Mouse (Mus musculus) liver, embryonic 12.5 days (tissue): ENCODE data around the gene Prm3. TPM values are rescaled to one million over a fixed set of nuclear protein-coding genes. Genes with fewer than 3 reads are reported as not detected.
"Not testable (repeated sequence)": the region's sequence is repeated elsewhere in the genome, so short reads cannot be mapped to it uniquely, and the experiment has no call there.

ENCODE experiments used
- ATAC-seq: fragments of 200-750 bp; cut with Nextera tagmentation; 2 replicates; pipeline ENCODE4 v1.8.0; 2017; ENCODE audit warnings: moderate number of reproducible peaks, mild to moderate bottlenecking, moderate library complexity
- H3K27ac ChIP-seq: fragments of 300-500 bp; sonication (generic); 2 replicates; pipeline ENCODE4 v1.5.1; 2016; ENCODE audit warnings: mild to moderate bottlenecking
- H3K27me3 ChIP-seq: fragments of 300-500 bp; sonication (generic); replicated peaks from 2 replicates; pipeline ENCODE4 v1.6.1; 2016; ENCODE audit warnings: mild to moderate bottlenecking, moderate library complexity
- H3K36me3 ChIP-seq: fragments of 300-500 bp; sonication (generic); 2 replicates; pipeline ENCODE4 v1.6.1; 2016; ENCODE audit warnings: mild to moderate bottlenecking, moderate library complexity
- H3K4me1 ChIP-seq: fragments of 300-500 bp; sonication (generic); 2 replicates; pipeline ENCODE4 v1.6.1; 2016
- H3K4me2 ChIP-seq: fragments of 300-500 bp; sonication (generic); 2 replicates; pipeline ENCODE4 v1.6.1; 2016; ENCODE audit warnings: mild to moderate bottlenecking, moderate library complexity
- H3K4me3 ChIP-seq: fragments of 300-500 bp; sonication (generic); 2 replicates; pipeline ENCODE4 v1.5.1; 2016; ENCODE audit warnings: mild to moderate bottlenecking, moderate library complexity
- H3K9ac ChIP-seq: fragments of 300-500 bp; sonication (generic); 2 replicates; pipeline ENCODE4 v1.6.1; 2016; ENCODE audit warnings: mild to moderate bottlenecking, moderate library complexity
- H3K9me3 ChIP-seq: fragments of 300-500 bp; sonication (generic); replicated peaks from 2 replicates; pipeline ENCODE4 v1.6.1; 2016; ENCODE audit warnings: mild to moderate bottlenecking, moderate library complexity
- WGBS: fragments of 180-500 bp; shearing (Covaris S2); methylation state at CpG from one replicate; pipeline ENCODE4 v1.1.7; 2016; ENCODE audit not compliant: insufficient replicate concordance; 5-methylcytosine and 5-hydroxymethylcytosine counted together
- polyA plus RNA-seq: library from polyadenylated mRNA; unstranded; fragments of >200 nt; fragmentation: Nextera tagmentation; extraction: Ambion mirVana; gene quantifications from 2 replicates; pipeline ENCODE4 v1.2.1, GENCODE M21; 2016

Prm3 gene
- polyA plus RNA-seq, 1 experiment from 2014 or later: not detected

DNA sequence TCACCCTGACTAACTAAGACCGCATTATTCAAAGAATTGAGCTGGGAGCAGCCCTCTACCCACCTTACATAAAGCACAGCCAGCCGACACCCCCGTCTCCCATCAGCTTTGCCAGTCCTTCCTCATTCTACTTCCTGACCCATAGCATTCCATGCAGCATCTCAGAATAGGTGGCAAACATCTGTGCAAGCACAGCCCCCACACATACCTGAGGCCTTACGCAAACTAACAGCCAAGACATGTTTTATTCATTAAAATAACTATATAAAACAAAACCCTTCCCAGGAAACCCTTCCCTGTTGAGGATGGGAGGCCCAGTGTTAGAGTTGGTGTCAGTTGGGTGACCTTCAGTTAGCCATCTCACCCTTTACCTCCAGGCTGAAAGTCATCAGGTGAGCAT lies 35.1 kb upstream of the Prm3 start:
- no peaks in the 10 kb centered on the region for H3K36me3 ChIP-seq
- no peak for ATAC-seq
- 65% methylated on average over 4 of the region's 4 CpGs for WGBS
- no peaks in the 10 kb centered on the region for H3K9me3 ChIP-seq
- H3K4me2 ChIP-seq: no peak overlapping the region
- no peak overlapping the region for H3K4me3 ChIP-seq
- H3K27me3 ChIP-seq: peaks cover 4% of the 10 kb centered on the region; the same call in 1 of the 2 replicates
- H3K9ac ChIP-seq: no peak overlapping the region
- H3K27ac ChIP-seq: no peak overlapping the region
- no peaks in the 10 kb centered on the region for H3K4me1 ChIP-seq

GRCm38 (mm10) chr16:10824536-10824935 lies 33.8 kb upstream of the Prm3 start:
- no peak for ATAC-seq
- peaks cover 8% of the 10 kb centered on the region; the same call in 1 of the 2 replicates for H3K27me3 ChIP-seq
- WGBS: 69% methylated on average over 1 of the region's 1 CpGs
- H3K4me3 ChIP-seq: no peak overlapping the region
- no peak overlapping the region for H3K9ac ChIP-seq
- H3K4me1 ChIP-seq: no peaks in the 10 kb centered on the region
- no peaks in the 10 kb centered on the region for H3K9me3 ChIP-seq
- no peaks in the 10 kb centered on the region for H3K36me3 ChIP-seq
- no peak overlapping the region for H3K4me2 ChIP-seq
- no peak overlapping the region for H3K27ac ChIP-seq

DNA sequence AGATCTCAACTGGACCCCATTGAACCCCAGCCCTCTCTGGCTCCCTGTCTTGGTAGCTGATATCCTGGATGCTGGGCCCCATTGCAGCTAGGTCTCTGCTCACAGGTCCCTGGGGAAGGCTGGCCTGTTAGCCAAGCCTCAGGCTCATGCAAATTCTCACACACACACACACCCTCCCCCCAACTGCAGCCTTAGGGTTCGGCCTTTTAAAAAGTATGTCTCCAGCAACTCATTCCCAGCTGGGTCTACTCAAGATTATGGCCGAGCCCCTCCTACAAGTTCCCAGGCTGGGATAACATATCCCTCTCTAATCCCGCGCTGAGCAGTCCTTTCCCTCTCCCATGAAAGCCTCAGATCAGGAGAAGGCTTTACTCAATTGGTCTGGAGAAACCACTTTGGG lies 30.7 kb upstream of the Prm3 start:
- Histone ChIP-seq H3K27me3 (peaks cover 16% of the 10 kb centered on the region; the same call in 1 of the 2 replicates), H3K27ac (no peak overlapping the region), H3K4me3 (no peak overlapping the region), H3K9ac (no peak overlapping the region), H3K9me3 (no peaks in the 10 kb centered on the region), H3K4me1 (no peaks in the 10 kb centered on the region), H3K36me3 (no peaks in the 10 kb centered on the region), H3K4me2 (no peak overlapping the region)
- no peak for ATAC-seq
- WGBS: 64% methylated on average over 4 of the region's 4 CpGs

DNA sequence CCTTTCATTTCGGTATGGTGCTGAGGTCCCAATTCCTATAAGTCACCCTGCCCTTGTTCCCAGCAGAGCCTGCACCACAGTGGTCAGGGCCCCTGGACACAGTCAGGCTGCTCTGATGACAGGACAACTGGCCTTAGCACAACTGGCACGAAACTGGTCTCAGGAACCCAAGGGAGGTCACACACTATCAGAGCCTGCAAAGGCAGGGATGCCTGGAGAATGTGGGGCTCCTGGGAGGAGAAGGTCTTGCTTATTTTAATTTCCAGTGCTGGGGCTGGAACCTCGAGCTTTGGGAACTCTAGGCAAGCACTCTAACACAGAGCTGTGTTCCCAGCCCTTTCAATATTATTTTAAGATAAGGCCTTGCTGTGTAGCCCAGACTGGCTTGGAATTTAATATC lies 29.3 kb upstream of the Prm3 start:
- Histone ChIP-seq H3K27ac (no peak overlapping the region), H3K4me2 (no peak overlapping the region), H3K4me3 (no peak overlapping the region), H3K36me3 (no peaks in the 10 kb centered on the region), H3K4me1 (peaks cover 2% of the 10 kb centered on the region), H3K9ac (no peak overlapping the region), H3K27me3 (peaks cover 17% of the 10 kb centered on the region; the same call in 1 of the 2 replicates), H3K9me3 (no peaks in the 10 kb centered on the region)
- no peak for ATAC-seq
- WGBS: 52% methylated on average over 3 of the region's 3 CpGs

DNA sequence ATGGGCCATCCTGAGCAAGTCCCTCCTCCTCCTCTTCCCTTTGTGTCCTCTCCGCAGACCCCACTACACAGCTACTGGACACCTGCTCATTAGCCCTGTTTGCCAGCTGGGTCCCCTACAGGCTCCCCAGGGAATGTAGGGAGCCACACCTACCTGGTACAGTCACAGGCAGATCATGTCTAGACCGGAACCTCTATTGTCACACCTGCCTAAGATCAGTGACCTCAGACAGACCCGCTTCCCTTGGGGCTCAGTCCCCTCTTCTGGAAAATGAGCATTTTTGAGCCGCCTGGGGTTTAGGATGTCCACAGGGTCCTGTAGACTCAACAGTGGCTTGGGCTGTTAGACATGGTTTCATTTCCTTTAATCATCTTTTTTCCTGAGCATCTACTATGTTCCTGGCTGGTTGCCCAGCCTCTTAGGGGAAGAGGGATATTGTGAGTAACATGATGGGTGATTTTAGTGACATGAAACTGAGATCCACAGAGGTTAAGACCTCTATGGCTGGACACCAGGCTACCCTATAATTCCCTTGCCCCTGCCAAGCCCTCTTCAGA lies 27.9 kb upstream of the Prm3 start:
- H3K9me3 ChIP-seq: no peaks in the 10 kb centered on the region
- no peak overlapping the region for H3K27ac ChIP-seq
- 64% methylated on average over 4 of the region's 4 CpGs for WGBS
- H3K36me3 ChIP-seq: no peaks in the 10 kb centered on the region
- H3K9ac ChIP-seq: no peak overlapping the region
- H3K4me1 ChIP-seq: peaks cover 15% of the 10 kb centered on the region
- H3K4me3 ChIP-seq: no peak overlapping the region
- no peak overlapping the region for H3K4me2 ChIP-seq
- peaks cover 18% of the 10 kb centered on the region; the same call in 1 of the 2 replicates for H3K27me3 ChIP-seq
- no peak for ATAC-seq

GRCm38 (mm10) chr16:10814864-10815263 lies 24.1 kb upstream of the Prm3 start:
- no peak; the same call in 1 of the 2 replicates for ATAC-seq
- Histone ChIP-seq H3K27ac (no peak overlapping the region), H3K4me1 (peaks cover 17% of the 10 kb centered on the region)

GRCm38 (mm10) chr16:10813726-10814125 lies 23.0 kb upstream of the Prm3 start:
- Histone ChIP-seq H3K9me3 (no peaks in the 10 kb centered on the region), H3K4me3 (no peak overlapping the region), H3K9ac (no peak overlapping the region), H3K36me3 (no peaks in the 10 kb centered on the region), H3K4me2 (no peak overlapping the region), H3K27me3 (peaks cover 48% of the 10 kb centered on the region; the same call in 1 of the 2 replicates), H3K27ac (no peak overlapping the region), H3K4me1 (peaks cover 17% of the 10 kb centered on the region)
- ATAC-seq: no peak
- WGBS: 52% methylated on average over 4 of the region's 4 CpGs

More at GRCm38 (mm10) chr16:10814864-10815263, 24.1 kb upstream of the Prm3 start:
- H3K4me2 ChIP-seq: no peak overlapping the region
- 30% methylated on average over 4 of the region's 4 CpGs for WGBS
- no peaks in the 10 kb centered on the region for H3K9me3 ChIP-seq
- no peak overlapping the region for H3K9ac ChIP-seq
- H3K36me3 ChIP-seq: no peaks in the 10 kb centered on the region
- H3K27me3 ChIP-seq: peaks cover 40% of the 10 kb centered on the region; the same call in 1 of the 2 replicates
- H3K4me3 ChIP-seq: no peak overlapping the region

GRCm38 (mm10) chr16:10812865-10813371 lies 22.2 kb upstream of the Prm3 start, which contains the start of gene Gm11172:
Gene Gm11172 (plus strand): TSS chr16:10812915.
- peaks cover 52% of the 10 kb centered on the region; the same call in 1 of the 2 replicates for H3K27me3 ChIP-seq
- H3K36me3 ChIP-seq: no peaks in the 10 kb centered on the region
- H3K4me2 ChIP-seq: no peak within 1 kb of the TSS
- 42% methylated on average over 2 of the region's 2 CpGs for WGBS
- H3K27ac ChIP-seq: no peak within 1 kb of the TSS
- no peak within 1 kb of the TSS for H3K4me3 ChIP-seq
- H3K4me1 ChIP-seq: peaks cover 17% of the 10 kb centered on the region
- no peaks in the 10 kb centered on the region for H3K9me3 ChIP-seq
- H3K9ac ChIP-seq: no peak within 1 kb of the TSS
- ATAC-seq: no peak

- H3K36me3 ChIP-seq: no peaks in the 10 kb centered on the region
- H3K9ac ChIP-seq: no peak overlapping the region
- no peak for ATAC-seq
- H3K27me3 ChIP-seq: peaks cover 63% of the 10 kb centered on the region
- no peak overlapping the region for H3K4me2 ChIP-seq
- H3K9me3 ChIP-seq: no peaks in the 10 kb centered on the region
- H3K4me3 ChIP-seq: no peak overlapping the region
- H3K27ac ChIP-seq: no peak overlapping the region
- 88% methylated on average over 1 of the region's 1 CpGs for WGBS
- peaks cover 17% of the 10 kb centered on the region for H3K4me1 ChIP-seq
Measured at GRCm38 (mm10) chr16:10810376-10810775, 19.7 kb upstream of the Prm3 start.

DNA sequence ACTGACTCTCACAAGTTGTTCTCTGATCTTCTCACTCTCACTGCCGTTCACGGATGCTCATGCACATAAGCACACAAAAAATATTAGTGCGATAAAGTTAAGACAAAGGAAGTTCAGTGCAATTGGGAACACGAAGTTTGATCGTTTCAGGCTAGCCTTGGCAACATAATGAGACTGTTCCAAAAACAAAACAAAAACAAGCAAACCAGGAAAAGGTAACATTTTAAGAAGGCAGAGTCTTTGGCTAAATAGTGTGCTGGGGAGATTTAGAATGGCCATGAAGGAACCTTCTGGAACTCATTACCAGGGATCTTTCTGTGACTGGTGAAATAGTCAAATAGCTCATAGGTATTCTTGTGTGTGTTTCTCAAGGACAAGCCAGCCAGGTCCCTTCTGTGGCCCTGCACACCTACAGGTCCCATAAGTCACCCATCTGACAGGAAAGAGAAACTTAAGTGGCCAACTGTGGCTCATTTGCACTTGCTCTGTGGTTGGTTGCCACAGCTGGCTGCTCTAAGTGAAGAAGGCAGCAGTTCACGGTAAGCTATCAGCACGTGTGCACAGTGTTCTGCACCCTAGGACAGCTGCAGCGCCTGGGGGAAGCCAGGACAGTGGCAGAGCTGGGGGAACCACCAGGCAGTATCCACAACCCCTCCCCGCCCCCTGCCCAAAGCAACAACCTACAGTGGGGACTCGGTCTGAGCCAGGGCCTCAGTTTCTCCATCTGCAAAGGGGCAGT lies 15.2 kb upstream of the Prm3 start, which contains the start of gene Prm1:
Gene Prm1, minus strand, starts transcription at position 51 of the 739 bp plus-strand sequence.
- Histone ChIP-seq H3K4me3 (no peak within 1 kb of the TSS), H3K9me3 (no peaks in the 10 kb centered on the region), H3K9ac (no peak within 1 kb of the TSS), H3K36me3 (no peaks in the 10 kb centered on the region), H3K27ac (no peak within 1 kb of the TSS), H3K4me1 (no peaks in the 10 kb centered on the region), H3K4me2 (no peak within 1 kb of the TSS), H3K27me3 (peaks cover 47% of the 10 kb centered on the region)
- WGBS: 61% methylated on average over 10 of the region's 10 CpGs
- ATAC-seq: no peak

- 76% methylated on average over 3 of the region's 3 CpGs for WGBS
- not testable (repeated sequence) for H3K4me2 ChIP-seq, H3K27ac ChIP-seq, H3K4me3 ChIP-seq, H3K9ac ChIP-seq, ATAC-seq, H3K9me3 ChIP-seq, H3K36me3 ChIP-seq, H3K4me1 ChIP-seq
- H3K27me3 ChIP-seq: peaks cover 36% of the 10 kb centered on the region
Measured at GRCm38 (mm10) chr16:10802420-10802819, 11.7 kb upstream of the Prm3 start.

DNA sequence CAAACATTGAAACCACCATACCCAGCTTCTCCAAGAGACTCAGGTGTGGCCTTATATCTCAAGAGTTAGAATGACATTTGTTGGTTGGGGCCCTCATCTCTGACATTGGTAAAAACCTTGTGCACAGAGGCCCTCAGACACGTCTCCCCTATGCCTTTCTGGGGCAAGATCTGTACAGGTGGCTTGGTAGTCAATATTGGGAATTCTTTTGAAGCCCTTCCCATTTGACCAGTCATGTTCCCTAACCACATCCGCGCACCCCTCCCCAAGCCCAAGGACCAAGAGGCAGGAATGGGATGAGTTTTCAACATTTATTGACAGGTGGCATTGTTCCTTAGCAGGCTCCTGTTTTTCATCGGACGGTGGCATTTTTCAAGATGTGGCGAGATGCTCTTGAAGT lies 5.3 kb upstream of the Prm3 start, which contains the start of gene Prm2:
Gene Prm2, minus strand, starts transcription at position 101 of the 400 bp plus-strand sequence.
- Histone ChIP-seq H3K27ac (no peak within 1 kb of the TSS), H3K4me1 (no peaks in the 10 kb centered on the region), H3K4me2 (no peak within 1 kb of the TSS), H3K4me3 (no peak within 1 kb of the TSS), H3K9ac (no peak within 1 kb of the TSS), H3K27me3 (peaks cover 79% of the 10 kb centered on the region), H3K9me3 (no peaks in the 10 kb centered on the region), H3K36me3 (no peaks in the 10 kb centered on the region)
- no peak for ATAC-seq
- 64% methylated on average over 6 of the region's 6 CpGs for WGBS
